ENCODE assay signal across 8 mouse cellular contexts in the genomic region with DNA sequence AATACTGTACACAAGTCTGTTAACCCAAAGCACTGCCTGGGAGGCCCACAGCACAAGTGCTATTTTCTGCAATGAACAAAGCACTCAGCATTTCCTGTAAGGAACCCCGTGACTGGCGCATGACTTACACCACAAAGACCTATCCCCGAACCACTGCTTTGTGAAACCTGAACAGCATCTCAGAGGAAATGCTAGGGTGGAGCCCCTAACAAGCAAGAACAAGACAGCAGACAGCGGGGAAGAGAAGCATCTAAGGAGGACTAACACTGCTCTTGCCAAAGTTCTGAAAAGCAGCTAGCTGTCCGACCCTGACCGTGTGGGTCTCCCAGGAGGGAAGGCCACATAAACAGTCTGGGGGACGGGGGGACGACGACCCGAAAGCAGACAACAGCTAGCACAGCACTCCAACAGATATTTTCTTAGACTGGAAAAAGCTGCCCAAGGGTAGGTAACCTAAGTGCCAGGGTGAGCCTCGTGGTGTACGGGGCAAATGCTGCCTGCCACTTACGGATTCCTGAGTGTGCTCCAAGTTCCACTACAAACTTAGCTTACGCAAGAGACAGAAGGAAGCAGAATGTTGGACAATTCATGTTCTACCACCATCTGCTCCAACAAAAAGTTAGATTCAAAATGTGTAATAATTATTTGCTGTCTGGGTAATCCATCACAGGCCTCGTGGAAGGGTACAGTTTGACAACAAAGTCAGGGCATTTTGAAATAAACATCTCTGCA. TPM values are rescaled to one million over a fixed set of nuclear protein-coding genes. Genes with fewer than 3 reads are reported as not detected.
DNase-seq lines count a peak whose midpoint lies in the region; ATAC-seq and TF ChIP-seq lines count a peak whose summit lies in the region.

No protein-coding gene starts in this region.

- H3K27ac ChIP-seq in embryonic facial prominence, embryonic 12.5 days = peak overlapping the region; percentile 71
- peak overlapping the region; percentile 66 for H3K27ac ChIP-seq in limb, embryonic 12.5 days

- no peaks in the 10 kb centered on the region for H3K9me3 ChIP-seq in embryonic facial prominence, embryonic 12.5 days
- no peaks in the 10 kb centered on the region for H3K9me3 ChIP-seq in limb, embryonic 12.5 days

- 52% methylated on average over 15 of the region's 15 CpGs for WGBS in embryonic facial prominence, embryonic 12.5 days
- WGBS in limb, embryonic 12.5 days = 76% methylated on average over 15 of the region's 15 CpGs

- H3ac ChIP-seq in myocyte (ENCODE audit: control insufficient read depth, insufficient read length) = no peak overlapping the region

- H3K79me2 ChIP-seq in myocyte (ENCODE audit: control insufficient read depth, insufficient read depth) = peaks cover 84% of the 10 kb centered on the region

- no peak overlapping the region for H3K4me3 ChIP-seq in embryonic facial prominence, embryonic 12.5 days
- H3K4me3 ChIP-seq in limb, embryonic 12.5 days (replicated peaks) = no peak overlapping the region
- peak overlapping the region; percentile 19 for H3K4me3 ChIP-seq in myocyte

- H3K4me1 ChIP-seq in embryonic facial prominence, embryonic 12.5 days = peaks cover 18% of the 10 kb centered on the region
- peaks cover 43% of the 10 kb centered on the region for H3K4me1 ChIP-seq in limb, embryonic 12.5 days (replicated peaks)

- DNase-seq in ovary, postnatal 36 days (ENCODE audit: low spot score) = peak; percentile 30
- no peak for DNase-seq in ovary, postnatal 14 days (ENCODE audit: low spot score)
- DNase-seq in heart, postnatal 4 days = peak; percentile 61
- DNase-seq in ovary, postnatal 10 days (ENCODE audit: low spot score) = no peak

- H3K4me2 ChIP-seq in embryonic facial prominence, embryonic 12.5 days (replicated peaks) = no peak overlapping the region
- no peak overlapping the region for H3K4me2 ChIP-seq in limb, embryonic 12.5 days
- peak overlapping the region; percentile 96 for H3K4me2 ChIP-seq in myocyte (ENCODE audit: low read depth)

- peaks cover 8% of the 10 kb centered on the region; the same call in 1 of the 2 replicates for H3K36me3 ChIP-seq in embryonic facial prominence, embryonic 12.5 days
- peaks cover 11% of the 10 kb centered on the region; the same call in 1 of the 2 replicates for H3K36me3 ChIP-seq in limb, embryonic 12.5 days
- H3K36me3 ChIP-seq in myocyte (ENCODE audit: control insufficient read depth, insufficient read depth) = peaks cover 19% of the 10 kb centered on the region

- TF ChIP-seq POLR2A in myocyte (IDR thresholded peaks at IDR 0.05; ENCODE audit: insufficient read length, low read depth) = no peak

- no peak for ATAC-seq in embryonic facial prominence, embryonic 12.5 days (ENCODE audit: insufficient number of reproducible peaks, insufficient read depth, low FRiP score, low TSS enrichment)
- no peak for ATAC-seq in limb, embryonic 12.5 days (ENCODE audit: insufficient number of reproducible peaks, insufficient read depth, low FRiP score, low TSS enrichment, low read depth)
- no peak; the same call in 1 of the 2 replicates for ATAC-seq in erythroid progenitor cell, adult 5-6 weeks (replicated peaks; ENCODE audit: low FRiP score, poor library complexity, severe bottlenecking)

- H3K27me3 ChIP-seq in embryonic facial prominence, embryonic 12.5 days = no peaks in the 10 kb centered on the region
- no peaks in the 10 kb centered on the region for H3K27me3 ChIP-seq in limb, embryonic 12.5 days
- no peaks in the 10 kb centered on the region for H3K27me3 ChIP-seq in myocyte (ENCODE audit: control insufficient read depth, insufficient read depth, insufficient read length)

- 0 out of 2 replicates have a peak overlapping the region, but pooled peaks have one; percentile 10 for H3K9ac ChIP-seq in embryonic facial prominence, embryonic 12.5 days
- H3K9ac ChIP-seq in limb, embryonic 12.5 days (replicated peaks) = no peak overlapping the region

TF ChIP-seq in myocyte, 11 proteins besides CTCF, POLR2A, EP300 and RAD21:
- TF ChIP-seq MYOD1 (IDR thresholded peaks at IDR 0.05; ENCODE audit: control insufficient read depth in 1 of 3, insufficient read length in 2 of 3, low read depth in 2 of 3) = no peak
- no peak for TF ChIP-seq TCF12 (IDR thresholded peaks at IDR 0.05; ENCODE audit: insufficient read depth, poor library complexity, severe bottlenecking)
- no peak for TF ChIP-seq MAX (IDR thresholded peaks at IDR 0.05; ENCODE audit: low read depth)
- TF ChIP-seq E2F4 (IDR thresholded peaks at IDR 0.05; ENCODE audit: insufficient read depth) = no peak
- TF ChIP-seq SRF (IDR thresholded peaks at IDR 0.05; ENCODE audit: control insufficient read depth, insufficient read length, low read depth) = no peak
- peak; percentile 75 for TF ChIP-seq CEBPB (IDR thresholded peaks at IDR 0.05; ENCODE audit: insufficient read depth, poor library complexity, severe bottlenecking)
- no peak for TF ChIP-seq REST (IDR thresholded peaks at IDR 0.05; ENCODE audit: insufficient read depth, insufficient read length)
- TF ChIP-seq POLR2AphosphoS2 (IDR thresholded peaks at IDR 0.05; ENCODE audit: insufficient read length, low read depth) = peak; percentile 58
- TF ChIP-seq USF1 (IDR thresholded peaks at IDR 0.05; ENCODE audit: low read depth) = peak; percentile 63
- TF ChIP-seq TCF3 (IDR thresholded peaks at IDR 0.05; ENCODE audit: insufficient read length, low read depth) = no peak
- TF ChIP-seq MYOG (IDR thresholded peaks at IDR 0.05; ENCODE audit: control insufficient read depth in 1 of 3, insufficient read depth in 1 of 3, insufficient read length in 2 of 3, low read depth in 2 of 3) = no peak

RNA-seq across cellular contexts. Expression of a gene that starts 21.3 kb away (rescaled TPM):
- 33.2 and 36.2 TPM in 2 replicates for polyA plus RNA-seq in embryonic facial prominence, embryonic 12.5 days (2016; fragmentation: Nextera tagmentation; extraction: Ambion mirVana)
- total RNA-seq in heart, postnatal 4 days (2021) = 10 to 100 TPM; 53.2 to 54.5 TPM
- 31.3 and 31.8 TPM in 2 replicates for polyA plus RNA-seq in limb, embryonic 12.5 days (2016; fragmentation: Nextera tagmentation; extraction: Ambion mirVana)
- 74.1 TPM for polyA plus RNA-seq in myocyte (2012; fragmentation: generic; extraction: Trizol)
- 83.6 and 99.3 TPM in 2 replicates for total RNA-seq in erythroid progenitor cell, adult 5-6 weeks (2015; ENCODE audit: low replicate concordance)
- 63.1 and 65.1 TPM in 2 replicates for total RNA-seq in erythroid progenitor cell, adult 5-6 weeks (2017; ENCODE audit: low replicate concordance)

RNA-seq across cellular contexts. Expression of a gene that starts 24.1 kb away (rescaled TPM):
- 343 and 389 TPM in 2 replicates for polyA plus RNA-seq in embryonic facial prominence, embryonic 12.5 days (2016; fragmentation: Nextera tagmentation; extraction: Ambion mirVana)
- 100 to 1,000 TPM; 504 to 509 TPM for total RNA-seq in heart, postnatal 4 days (2021)
- 393 and 427 TPM in 2 replicates for polyA plus RNA-seq in limb, embryonic 12.5 days (2016; fragmentation: Nextera tagmentation; extraction: Ambion mirVana)
- 193 TPM for polyA plus RNA-seq in myocyte (2012; fragmentation: generic; extraction: Trizol)
- total RNA-seq in erythroid progenitor cell, adult 5-6 weeks (2015; ENCODE audit: low replicate concordance) = 321 and 355 TPM in 2 replicates
- total RNA-seq in erythroid progenitor cell, adult 5-6 weeks (2017; ENCODE audit: low replicate concordance) = 329 and 477 TPM in 2 replicates

Comparison
In these comparisons a context has a peak if more than half of its experiments do, and no peak if none do; other contexts are left out.
1. DNase-seq: peak in ovary, postnatal 36 days (single experiment) and heart, postnatal 4 days (single experiment); none in ovary, postnatal 14 days (single experiment) and ovary, postnatal 10 days (single experiment).